Mouse (Mus musculus): ENCODE measurements around the gene Dspp.

DNA sequence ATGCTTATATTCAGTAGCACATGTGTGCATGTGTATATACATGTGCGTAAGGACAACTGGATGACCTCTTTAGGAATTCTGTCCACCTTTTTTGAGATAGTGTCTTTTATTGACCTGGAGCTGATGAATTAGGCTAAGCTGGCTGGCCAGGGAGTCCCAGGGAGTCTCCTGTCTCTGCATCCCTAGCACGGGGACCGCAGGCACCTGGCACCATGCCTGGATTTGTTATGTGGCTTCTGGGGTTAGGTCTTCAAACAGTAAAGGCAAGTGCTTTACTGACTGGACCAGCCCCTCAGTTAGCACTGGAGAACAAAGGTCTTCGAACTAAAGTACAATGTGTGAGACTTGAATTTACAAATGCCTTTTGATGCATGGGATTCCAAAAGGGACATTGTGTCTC, 26.5 kb upstream of the Dspp start:
- TF ChIP-seq CTCF (IDR thresholded peaks at IDR 0.05; ENCODE audit: insufficient read depth, low read length), result no peak
- no peak for TF ChIP-seq POLR2A (IDR thresholded peaks at IDR 0.05; ENCODE audit: borderline replicate concordance, extremely low read depth, low read depth, low read length)
